Mouse (Mus musculus) adrenal gland, adult 18-20 months (tissue): Measurements from ENCODE around the gene Mcam. TPM values are rescaled to one million over a fixed set of nuclear protein-coding genes. Genes with fewer than 3 reads are reported as not detected.

Experiments used
- DNase-seq, 2 experiments: peaks; one replicate each; pipeline ENCODE4 v3.0.0; 2021 to 2022; ENCODE audit warnings: low spot score in 2 of 2
- long read RNA-seq, 2 experiments: library from polyadenylated mRNA; stranded (forward); transcript quantifications; one replicate each; pipeline ENCODE4 v2.0.0; 2021
- total RNA-seq, 2 experiments: library from RNA; stranded (reverse); gene quantifications; 1 replicate in 1 of 2; 2 replicates in 1 of 2; pipeline ENCODE4 v1.2.3; 2021

Gene Mcam
- total RNA-seq, result 10 to 100 TPM; 24.2 to 90.7 TPM
- long read RNA-seq, experiment 1, transcript Mcam-201 (16 exons, 2,989 nt), result major isoform, 23 of 34 reads
- long read RNA-seq, experiment 1, partial matches to known transcripts, result 3 of 34 reads
- long read RNA-seq, experiment 1, other reads (novel, unspliced or antisense), result 6 of 34 reads
- long read RNA-seq, experiment 2, transcript Mcam-201 (16 exons, 2,989 nt), result major isoform, 10 of 21 reads
- long read RNA-seq, experiment 2, partial matches to known transcripts, result 7 of 21 reads
- long read RNA-seq, experiment 2, other reads (novel, unspliced or antisense), result 2 of 21 reads

DNA sequence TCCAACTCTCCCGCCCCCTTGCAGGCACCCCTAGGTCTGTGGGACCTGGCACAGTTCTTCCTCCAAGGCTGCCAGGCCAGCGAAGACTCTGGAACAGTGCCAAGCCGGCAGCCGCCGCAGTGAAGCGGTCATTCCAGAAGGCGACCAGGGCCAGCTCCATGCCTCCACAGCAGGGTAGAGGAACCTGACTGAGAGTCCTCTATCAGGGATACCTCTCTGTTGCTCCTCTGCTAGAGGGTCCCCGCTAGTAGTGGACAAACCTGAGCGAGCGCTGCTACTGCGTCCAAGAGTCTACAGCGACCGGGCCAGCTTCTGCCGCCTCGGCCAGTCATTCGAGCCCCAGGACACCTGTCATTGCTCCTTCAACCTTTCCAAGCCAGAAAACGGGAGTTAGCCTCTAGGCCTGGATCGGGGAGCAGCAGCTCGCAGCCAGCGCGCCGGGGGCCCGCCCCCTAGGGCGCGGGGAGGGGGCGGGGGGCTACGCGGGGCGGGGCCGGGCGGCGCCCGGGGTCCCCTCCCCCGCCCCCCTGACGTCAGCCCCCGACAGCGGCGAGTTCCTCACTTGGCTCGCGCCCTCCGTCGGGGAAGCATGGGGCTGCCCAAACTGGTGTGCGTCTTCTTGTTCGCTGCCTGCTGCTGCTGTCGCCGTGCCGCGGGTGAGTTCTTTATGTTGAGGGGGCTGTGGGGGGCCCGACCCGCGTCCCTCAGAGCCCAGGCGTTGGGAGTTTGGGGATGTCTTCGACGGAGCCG, at the start of gene Mcam:
TSS of gene Mcam (plus strand) at position 369 of the 750 bp plus-strand sequence.
- peak; percentile 72 to 77 for DNase-seq

DNA sequence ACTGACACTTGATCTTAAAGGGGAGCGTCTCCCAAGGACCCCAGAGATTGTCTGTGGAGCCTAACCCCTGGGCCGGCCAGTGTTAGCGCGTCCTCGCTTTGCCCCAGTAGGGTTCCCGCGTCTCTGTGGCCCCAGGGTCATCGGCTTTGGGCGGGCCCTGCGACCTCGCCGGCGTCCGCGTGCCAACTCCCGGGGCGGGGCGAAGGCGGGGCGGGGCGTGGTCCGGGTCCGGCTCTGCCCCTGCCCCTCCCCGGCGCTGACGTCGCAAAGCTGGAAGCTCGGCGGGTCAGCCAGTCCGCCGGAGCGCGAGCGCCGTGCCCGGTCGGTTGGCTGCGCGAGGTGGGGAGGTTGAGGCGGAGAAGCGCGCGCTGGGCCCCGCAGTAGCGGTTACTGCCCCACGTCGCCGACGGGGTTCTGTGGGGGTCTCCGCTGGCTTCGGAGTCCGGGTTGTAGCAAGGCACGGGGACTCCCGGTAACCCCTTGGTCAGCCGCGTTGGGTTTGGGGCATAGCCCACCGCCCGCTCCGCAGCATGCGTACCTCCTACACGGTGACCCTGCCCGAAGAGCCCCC, 49.5 kb upstream of the Mcam start:
- peak; percentile 98 for DNase-seq

DNA sequence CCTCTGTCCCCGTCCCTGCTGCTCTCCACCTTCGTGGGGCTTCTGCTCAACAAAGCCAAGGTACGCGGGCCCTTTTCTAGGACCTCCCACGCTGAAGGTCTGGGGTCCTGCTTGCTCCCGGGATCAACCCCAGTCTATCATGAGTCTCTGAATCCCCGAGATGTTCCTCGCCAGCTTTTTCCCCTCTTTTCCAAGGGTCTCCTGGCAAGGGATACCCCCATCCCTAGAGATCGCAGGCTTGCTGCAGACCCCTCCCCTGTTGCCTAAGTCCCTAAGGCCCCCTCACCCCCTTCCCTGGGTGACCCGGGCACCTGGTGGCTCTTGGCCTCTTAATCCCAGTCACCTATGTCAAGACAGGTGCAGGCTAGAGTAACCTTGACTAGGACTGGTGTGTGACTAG, 49.0 kb upstream of the Mcam start:
- peak in 1 of 2 experiments; percentile 23 for DNase-seq

DNA sequence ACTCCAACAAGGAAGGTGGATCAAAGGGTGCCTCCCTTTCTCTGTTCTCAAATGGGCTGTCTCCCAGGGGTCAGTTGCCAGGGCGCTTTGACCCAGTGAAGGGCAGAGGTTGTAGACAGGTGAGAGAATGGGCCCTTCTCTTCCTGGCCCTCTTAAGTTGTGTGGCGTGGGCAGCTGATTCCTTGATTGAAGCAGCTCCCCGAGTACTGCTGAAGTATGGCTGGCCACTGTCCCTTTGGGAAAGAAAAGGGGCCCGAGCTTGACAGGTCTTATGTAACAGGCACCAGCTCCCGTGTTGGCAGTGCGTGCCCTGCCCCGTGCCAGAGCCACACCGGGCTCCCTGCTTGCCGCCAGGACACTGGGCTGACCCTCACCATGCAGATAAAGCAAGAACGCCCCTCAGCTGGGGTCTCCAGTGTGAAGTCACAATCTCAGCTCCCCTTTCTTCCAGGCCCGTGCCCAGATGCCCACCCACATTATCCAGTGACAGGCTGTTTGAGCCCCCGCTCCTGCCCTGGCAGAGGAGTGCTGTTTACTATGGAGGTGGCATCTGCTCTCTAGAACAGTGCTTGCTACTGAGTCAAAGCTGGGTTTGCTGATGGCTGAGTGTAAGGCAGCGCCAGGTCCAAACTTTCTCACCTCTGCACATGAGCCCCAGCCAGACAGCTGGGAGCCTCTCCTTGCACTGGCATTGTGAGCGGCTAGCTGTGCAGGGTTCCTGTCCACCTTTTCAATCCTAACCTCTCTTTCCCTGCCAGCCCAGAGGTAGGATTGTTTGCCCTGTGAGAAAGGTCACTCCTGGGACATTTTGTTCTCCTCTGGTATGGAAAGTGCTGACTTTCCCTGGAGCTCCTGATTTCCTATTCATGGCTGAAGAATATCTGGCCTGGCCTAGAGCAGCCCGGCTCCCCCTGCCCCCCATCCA, 48.3 kb upstream of the Mcam start:
- DNase-seq, result peak in 1 of 2 experiments; percentile 38

DNA sequence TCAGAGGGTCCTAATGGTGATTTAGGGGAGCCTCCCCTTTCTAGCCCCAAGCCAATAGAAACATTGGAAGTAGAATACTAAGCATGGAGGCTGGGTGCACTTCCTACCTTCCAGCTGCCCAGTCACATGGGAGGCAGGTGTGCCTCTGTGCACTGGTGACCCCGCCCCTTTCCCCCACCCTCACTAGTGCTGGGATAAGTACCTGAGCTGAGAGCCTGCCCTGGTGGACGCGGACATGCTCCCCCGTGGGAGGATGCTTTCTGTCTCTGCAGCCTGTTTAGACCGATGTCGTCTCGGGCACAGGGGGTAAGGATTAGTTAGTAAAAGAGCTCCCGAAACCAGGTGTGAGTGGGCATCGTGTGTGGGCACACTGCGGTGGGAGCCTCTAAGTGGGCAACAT, 47.3 kb upstream of the Mcam start:
- peak in 1 of 2 experiments; percentile 23 for DNase-seq

DNA sequence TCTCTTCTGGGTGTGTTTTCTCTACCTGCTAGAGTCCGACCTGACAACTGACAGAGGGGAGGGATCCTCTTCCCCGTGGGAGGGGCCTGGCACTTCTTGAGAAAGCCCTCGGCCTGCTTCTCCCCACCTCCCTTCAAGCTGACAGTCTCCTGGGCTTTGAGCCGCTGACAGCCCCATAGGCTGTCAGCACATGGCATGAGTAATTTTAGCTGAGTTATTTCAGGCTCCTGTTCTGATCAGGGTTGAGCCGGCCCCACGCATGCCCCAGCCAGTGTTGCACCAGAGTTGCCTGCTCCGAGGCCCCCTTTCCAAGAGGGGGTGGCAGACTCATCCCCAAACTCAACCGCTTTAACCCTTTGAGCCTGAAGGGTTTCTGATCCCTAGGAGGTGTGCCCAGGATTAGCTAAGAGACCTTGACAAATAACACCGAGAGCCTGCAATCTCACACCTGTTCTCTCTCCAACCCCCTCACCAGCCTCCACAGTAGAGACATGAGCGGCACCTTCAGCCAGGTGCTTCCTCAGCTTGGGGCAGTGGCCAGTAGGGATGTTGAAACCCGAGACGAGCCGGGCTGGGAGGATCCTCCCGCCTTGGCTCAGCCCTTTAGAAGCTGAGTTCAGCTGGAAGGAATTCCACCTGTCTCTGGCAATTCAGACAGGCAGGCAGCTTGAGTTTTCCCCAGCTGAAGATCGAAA, 46.4 kb upstream of the Mcam start:
- peak in 1 of 2 experiments; percentile 27 for DNase-seq

DNA sequence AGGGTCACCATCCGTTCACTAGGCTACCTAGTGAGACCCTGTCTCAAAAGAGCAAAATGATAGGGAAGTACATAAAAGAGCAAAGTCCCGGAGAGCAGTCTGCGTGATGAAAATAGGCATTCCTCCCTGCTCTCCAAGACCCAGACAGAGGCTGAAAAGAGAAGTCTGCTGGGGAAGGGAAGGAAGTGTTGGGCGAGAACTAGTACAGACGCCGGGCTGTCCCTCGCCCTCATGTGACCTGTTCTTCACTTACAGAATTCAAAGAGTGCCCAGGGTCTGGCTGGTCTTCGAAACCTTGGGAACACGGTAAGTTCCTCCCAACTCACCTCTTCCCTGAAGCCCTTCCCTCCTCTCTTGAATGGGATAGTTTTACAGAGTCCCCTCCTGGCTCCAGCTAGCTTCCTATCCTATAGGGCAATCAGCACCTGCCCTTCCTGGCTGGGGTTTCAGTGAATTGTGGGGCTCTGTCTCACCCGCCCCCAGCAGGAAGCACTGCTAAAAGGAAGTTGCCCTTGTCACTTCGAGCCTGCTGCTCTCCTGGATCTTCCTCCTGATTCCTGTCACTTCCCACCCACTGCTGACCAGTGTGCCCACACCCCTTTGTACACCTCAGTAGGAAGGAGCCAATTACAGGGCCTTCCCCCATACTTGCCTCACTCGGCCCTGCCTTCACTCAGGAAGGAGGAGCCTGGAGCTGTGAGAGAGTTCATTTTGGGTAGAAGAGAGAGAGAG, 45.2 kb upstream of the Mcam start:
- DNase-seq, result peak in 1 of 2 experiments; percentile 18

DNA sequence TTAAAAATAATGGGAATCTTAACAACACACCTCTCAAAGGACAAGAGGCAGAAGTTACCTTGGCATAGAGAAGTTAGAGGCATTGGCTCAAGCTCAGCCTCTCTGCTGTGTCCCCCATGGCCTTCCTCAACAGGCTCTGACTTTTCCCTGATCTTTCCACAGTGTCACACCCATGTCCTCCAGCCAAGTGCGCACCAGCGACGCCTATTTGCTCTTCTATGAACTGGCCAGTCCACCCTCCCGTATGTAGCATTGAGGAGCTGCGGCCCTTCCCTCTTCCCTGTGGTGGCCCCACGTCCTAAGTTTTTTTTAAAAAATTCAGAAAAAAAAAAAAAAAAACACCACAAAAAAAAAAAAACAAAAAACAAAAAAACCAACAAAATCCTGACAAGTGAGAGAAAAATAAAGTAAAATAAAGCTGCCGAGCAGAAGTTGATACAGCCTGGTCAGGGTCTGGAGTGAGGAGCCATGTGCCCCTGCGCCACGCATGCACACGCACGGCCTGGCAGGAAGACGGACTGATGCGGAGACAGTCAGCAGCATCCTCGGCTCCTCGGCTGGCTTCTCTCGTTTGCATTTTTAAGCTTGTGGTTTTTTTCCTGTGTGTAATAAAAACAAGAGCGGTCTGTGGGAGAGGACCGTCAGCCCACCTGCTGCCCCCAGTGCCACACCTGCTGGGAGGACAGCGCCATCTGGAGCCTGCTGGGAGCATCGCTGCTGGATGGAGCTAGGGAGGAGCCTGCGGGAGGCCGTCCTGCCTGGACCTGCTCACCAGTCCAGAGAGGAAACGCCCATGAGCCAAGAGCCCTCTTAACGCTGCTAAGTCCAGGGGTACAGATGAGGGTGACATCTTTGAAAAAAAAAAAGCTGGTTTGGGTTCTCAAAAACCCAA, 40.4 kb upstream of the Mcam start:
- peak; percentile 61 to 74 for DNase-seq

DNA sequence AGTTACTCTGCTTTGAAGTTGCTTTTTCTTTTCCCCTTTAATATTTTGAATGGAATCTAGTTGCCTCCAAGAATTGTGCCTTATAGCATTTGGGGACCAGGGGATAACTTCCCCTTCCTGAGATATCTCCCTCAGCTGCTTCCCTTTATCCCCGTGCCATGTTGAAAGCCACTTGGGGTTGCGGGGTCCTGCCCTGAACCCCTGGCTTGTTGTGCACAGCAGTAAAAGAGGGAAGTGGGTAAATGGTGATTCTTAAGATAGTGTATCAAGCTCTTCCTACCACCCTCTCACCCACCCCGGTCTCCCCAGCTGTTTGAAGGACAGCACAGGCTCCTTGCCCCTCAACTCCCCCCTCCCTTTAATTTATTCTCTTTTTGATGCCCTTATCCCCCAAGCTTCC, 39.5 kb upstream of the Mcam start:
- DNase-seq, result no peak

DNA sequence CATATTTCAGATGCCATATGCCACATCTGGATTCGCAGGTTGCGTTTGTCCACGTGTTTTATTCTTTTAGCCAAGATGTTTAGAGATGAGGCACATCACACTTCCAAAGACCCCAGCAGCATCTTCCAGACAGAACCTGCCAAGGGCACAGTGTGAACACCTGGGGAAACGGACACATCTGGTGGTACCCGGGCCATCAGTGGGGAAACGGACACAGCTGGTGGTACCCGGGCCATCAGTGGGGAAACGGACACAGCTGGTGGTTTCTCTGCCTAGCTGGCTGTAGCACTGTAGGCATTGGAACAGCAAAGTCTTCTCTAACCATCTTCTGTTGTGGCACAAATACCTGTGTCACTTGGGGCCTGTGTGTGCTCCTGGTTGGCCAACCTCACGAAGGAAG, 38.5 kb upstream of the Mcam start:
- DNase-seq, result no peak

DNA sequence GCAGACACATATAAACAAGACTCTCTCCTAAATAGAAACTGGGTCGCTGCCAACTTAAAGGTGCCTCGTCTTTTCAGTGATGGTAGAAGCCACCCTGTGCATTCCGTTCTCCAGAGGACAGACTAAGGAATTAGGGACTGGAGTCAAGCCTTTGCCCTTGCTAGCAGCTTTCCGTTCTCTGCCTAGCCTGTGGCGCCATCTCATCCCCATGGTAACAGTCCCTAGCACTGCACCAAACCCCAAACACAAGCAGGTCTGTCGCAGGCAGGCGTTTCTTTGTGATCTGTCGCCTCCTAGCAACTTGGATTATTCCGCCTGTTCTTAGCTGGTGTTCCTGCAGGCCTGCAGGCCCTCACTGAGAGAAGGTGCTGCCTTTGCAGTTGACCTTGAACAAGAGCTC, 37.7 kb upstream of the Mcam start:
- DNase-seq, result no peak

DNA sequence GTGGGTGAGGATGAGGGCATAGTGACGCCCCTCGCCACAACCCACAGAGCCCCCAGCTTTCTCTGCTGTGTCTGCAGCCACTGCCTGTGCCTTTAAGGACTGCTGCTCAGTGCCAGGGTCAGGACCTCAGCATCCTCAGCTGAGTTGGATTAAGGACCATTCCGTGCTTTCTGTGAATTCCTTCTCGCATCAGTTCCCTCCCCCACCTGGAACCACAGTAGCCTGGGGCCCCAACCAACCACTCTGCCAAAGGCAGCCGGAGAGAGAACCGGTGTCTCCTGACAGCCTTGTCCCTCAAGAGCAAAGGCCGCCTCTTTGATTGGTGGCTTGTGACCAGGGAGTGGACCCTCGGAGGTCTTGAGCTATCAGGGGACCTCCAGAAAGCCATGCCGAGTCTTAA, 32.8 kb upstream of the Mcam start, which contains the start of gene Mfrp:
TSS of gene Mfrp (plus strand) at position 240 of the 400 bp plus-strand sequence.
- DNase-seq, result no peak

DNA sequence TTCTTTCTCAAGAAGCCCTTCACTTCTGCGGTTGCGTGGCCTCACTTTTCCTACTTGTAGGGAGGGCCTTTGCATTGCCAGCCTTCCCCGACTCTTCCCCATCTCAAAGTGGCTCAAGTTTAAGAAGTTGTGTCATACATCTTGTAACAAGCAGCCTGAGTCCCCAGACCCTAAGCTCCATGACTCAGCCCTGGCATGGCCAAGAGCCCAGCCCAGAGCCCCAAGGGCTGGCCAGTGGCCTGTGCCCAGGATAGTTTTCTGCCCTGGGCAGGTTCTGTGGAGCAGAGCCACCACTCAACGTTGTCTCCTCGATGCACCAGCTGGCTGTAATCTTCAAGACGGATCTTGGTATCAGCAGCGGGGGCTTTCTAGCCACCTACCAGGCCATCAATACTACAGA, 29.4 kb upstream of the Mcam start:
- no peak for DNase-seq

DNA sequence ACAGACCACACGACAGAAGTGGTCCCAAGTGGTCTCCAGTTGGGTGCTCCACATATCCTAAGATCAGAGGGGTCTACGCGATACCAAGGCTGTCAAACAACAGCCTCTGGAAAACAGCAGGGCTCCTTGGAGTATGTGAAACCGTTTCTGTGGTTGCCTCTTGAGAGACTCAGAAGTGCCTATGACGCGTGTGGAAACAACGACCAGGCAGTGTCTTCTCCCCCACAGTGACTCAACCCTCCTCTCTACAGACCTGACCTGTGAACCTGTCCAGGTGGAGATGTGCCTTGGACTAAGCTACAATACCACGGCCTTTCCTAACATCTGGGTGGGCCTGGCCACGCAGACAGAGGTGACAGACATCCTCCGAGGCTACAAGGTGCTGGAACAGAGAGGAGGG, 28.5 kb upstream of the Mcam start:
- no peak for DNase-seq

DNA sequence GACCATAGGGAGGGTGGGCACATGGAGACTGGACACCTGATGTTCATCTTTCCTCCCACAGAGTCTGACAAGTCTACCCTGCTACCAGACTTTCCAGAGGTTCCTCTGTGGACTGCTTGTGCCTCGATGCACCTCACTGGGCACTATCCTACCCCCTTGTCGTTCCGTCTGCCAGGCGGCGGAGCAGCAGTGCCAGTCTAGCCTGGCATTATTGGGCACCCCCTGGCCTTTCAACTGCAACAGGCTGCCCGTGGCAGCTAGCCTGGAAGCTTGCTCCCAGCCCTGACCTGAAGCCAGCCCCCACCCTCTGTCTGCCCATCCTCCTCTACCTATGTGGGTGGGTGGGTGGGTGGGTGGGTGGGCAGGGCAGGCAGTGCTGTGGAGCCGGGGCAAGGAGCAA, 28.1 kb upstream of the Mcam start:
- DNase-seq, result no peak

DNA sequence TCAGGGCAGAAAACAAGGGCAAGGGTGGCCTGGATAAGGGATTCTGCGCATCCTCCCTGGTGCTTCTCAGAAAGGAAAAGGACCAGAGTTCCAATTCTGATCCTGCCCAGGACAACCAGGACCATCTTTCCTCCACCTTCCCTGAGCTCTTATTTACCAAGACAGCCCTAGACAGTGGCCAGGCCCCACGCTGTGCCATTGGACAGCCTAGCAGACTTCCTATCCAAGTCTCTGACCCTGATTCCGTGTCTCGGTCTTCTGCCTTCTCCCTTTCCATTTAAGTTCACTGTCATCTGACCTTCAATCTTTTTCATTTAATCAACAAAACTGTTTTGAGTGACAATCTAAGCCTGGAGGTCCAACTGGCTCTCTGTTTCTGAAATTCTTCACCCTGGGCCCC, 27.7 kb upstream of the Mcam start:
- DNase-seq, result no peak

DNA sequence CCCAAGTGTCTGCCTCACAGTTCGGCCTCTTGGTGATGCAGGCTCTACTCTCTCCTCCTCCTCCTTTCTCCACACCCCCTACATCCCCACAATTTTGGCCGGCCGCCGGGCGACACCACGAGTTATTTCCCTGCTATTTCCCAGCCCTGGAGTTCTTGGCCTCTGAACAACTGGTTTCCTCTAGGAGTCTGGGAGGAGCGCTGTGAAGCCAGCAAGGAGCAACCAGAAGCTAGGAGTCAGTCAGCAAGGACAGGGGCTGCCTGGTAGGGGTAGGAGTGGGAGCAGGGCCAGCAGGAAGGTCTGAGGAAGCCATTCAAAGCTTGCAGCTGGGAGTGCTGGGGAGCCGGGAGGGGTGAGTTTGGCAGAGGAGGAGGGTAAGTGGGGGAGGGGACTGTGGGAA, 27.2 kb upstream of the Mcam start, which contains the start of gene C1qtnf5:
TSS of gene C1qtnf5 (plus strand) at position 136 of the 400 bp plus-strand sequence.
- peak; percentile 48 to 69 for DNase-seq

DNA sequence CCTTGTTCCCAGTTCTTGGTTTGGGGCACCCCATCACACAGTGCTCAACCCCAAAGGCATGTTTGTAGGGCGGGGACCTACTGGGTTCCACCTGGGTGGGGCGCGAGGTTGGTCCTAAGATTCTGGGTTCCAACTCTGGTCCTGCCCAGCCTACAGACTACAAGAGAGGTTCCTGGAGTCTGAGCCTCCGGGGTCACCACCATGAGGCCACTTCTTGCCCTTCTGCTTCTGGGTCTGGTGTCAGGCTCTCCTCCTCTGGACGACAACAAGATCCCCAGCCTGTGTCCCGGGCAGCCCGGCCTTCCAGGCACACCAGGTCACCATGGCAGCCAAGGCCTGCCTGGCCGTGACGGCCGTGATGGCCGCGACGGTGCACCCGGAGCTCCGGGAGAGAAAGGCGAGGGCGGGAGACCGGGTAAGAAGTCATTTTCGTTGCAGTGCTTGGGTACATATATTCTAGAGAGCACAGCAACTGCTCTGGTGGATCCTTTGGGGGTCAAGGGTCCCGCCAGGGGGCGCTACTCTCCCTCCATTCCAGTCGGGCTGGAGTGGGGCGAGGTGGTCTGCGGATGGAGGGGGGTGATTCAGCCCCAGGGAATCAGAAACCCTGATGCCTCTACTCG, 26.6 kb upstream of the Mcam start:
- peak; percentile 50 to 63 for DNase-seq
